Mouse (Mus musculus) erythroblast, embryonic 14.5 days (primary cell): ENCODE results near the gene Dchs2.

Experiments
- GATA1 ChIP-seq: IDR thresholded peaks from 2 replicates; pipeline ENCODE4 v1.6.1; 2012; ENCODE audit warnings: low read length, inconsistent platforms, mixed read lengths
- TAL1 ChIP-seq: IDR thresholded peaks from 3 replicates; pipeline ENCODE4 v1.6.1; 2012; ENCODE audit warnings: low read length, inconsistent platforms, mixed read lengths

- no peak for TF ChIP-seq TAL1
- no peak for TF ChIP-seq GATA1
These were observed 84.2 kb downstream of the Dchs2 start for GRCm38 (mm10) chr3:83211939-83212338.
